Mouse (Mus musculus): ENCODE measurements around the gene Dis3l2.

- TF ChIP-seq CTCF (IDR thresholded peaks at IDR 0.05; ENCODE audit: control insufficient read depth, insufficient read depth, low read length) (no peak), POLR2A (IDR thresholded peaks at IDR 0.05; ENCODE audit: borderline replicate concordance, control insufficient read depth, low read depth, low read length) (no peak)
Observed at GRCm38 (mm10) chr1:86859371-86859770, 155.8 kb downstream of the Dis3l2 start.

Measured in bone marrow, adult 2 months (tissue).